Mouse (Mus musculus): ENCODE results near the gene Shroom3. TPM values are rescaled to one million over a fixed set of nuclear protein-coding genes. Genes with fewer than 3 reads are reported as not detected.

The Shroom3 gene
- polyA plus RNA-seq, 1 experiment from 2014 or later: 0.22 TPM

DNA sequence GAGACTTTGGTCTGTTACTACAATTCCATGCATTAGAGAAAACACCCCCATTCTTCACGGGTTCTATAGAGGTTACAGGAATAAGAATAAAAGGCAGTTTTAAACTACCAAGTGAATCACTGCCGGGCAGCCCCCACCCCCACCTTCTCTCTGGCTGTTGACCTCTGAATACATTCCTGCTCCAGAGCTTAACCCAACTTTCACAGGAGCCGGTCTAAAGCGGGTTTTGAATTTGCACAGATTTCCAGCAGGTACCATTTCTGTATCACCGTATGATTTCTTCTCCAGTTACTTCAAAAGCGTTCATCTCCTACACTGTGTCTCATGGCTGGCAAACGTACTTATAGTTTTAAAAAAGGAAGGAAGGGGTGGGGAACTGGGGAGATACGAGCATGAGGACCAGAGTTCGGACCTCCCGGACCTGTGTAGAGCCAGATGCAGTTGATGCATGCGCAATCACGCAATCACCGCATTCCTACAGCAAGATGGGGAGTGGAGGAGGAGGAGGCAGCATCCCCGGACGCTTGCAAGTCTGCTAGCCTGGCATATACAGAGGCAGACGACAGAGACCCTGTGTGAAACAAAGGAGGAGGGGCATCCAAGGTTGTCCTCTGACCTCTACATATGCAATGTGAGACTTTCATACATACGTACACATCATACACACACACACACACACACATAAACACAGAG, 15.7 kb downstream of the Shroom3 start:
- Histone ChIP-seq H3K27me3 (0 out of 2 replicates have a peak, but pooled peaks cover 6% of the 10 kb centered on the region), H3K4me2 (no peak overlapping the region), H3K4me3 (replicated peaks) (no peak overlapping the region), H3K36me3 (replicated peaks) (no peaks in the 10 kb centered on the region), H3K27ac (replicated peaks) (no peak overlapping the region), H3K9ac (no peak overlapping the region), H3K9me3 (replicated peaks) (no peaks in the 10 kb centered on the region), H3K4me1 (replicated peaks) (no peaks in the 10 kb centered on the region)
- 26% methylated on average over 17 of the region's 17 CpGs for WGBS (ENCODE audit: insufficient replicate concordance)
- no peak for ATAC-seq (ENCODE audit: insufficient read depth)

- 54% methylated on average over 11 of the region's 11 CpGs for WGBS (ENCODE audit: insufficient replicate concordance)
- no peak overlapping the region for H3K9ac ChIP-seq
These were observed 18.5 kb downstream of the Shroom3 start for GRCm38 (mm10) chr5:92701750-92702149.

DNA sequence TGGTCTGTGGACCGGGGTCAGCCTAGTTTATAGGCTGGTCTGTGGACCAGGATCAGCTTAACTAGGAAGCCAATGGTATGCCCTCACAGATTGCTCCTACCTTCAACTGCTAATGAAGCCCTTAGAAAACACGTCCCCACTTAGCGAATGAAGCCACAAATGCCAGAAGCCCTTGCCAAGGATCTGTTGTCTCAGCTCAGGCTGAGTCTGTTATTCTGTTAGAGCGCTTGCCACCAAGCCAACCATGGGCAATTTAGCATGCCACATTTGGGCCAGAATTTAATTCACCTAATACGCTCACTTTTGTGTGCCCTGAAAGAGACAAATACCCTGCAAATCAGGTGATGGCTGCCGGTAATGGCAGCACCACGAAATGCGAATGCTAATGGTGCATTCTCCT, 20.4 kb downstream of the Shroom3 start:
- Histone ChIP-seq H3K9ac (no peak overlapping the region), H3K4me1 (replicated peaks) (no peaks in the 10 kb centered on the region), H3K36me3 (replicated peaks) (no peaks in the 10 kb centered on the region), H3K27ac (replicated peaks) (no peak overlapping the region), H3K9me3 (replicated peaks) (no peaks in the 10 kb centered on the region), H3K4me2 (no peak overlapping the region), H3K27me3 (0 out of 2 replicates have a peak, but pooled peaks cover 6% of the 10 kb centered on the region), H3K4me3 (replicated peaks) (no peak overlapping the region)
- ATAC-seq (ENCODE audit: insufficient read depth): no peak
- 80% methylated on average over 8 of the region's 8 CpGs for whole genome bisulfite sequencing (ENCODE audit: insufficient replicate concordance)

More at GRCm38 (mm10) chr5:92701750-92702149, 18.5 kb downstream of the Shroom3 start:
- no peak overlapping the region for H3K4me2 ChIP-seq
- ATAC-seq (ENCODE audit: insufficient read depth): no peak
- H3K27me3 ChIP-seq: 0 out of 2 replicates have a peak, but pooled peaks cover 6% of the 10 kb centered on the region
- no peak overlapping the region for H3K4me3 ChIP-seq (replicated peaks)
- no peaks in the 10 kb centered on the region for H3K4me1 ChIP-seq (replicated peaks)
- no peaks in the 10 kb centered on the region for H3K9me3 ChIP-seq (replicated peaks)
- no peaks in the 10 kb centered on the region for H3K36me3 ChIP-seq (replicated peaks)
- H3K27ac ChIP-seq (replicated peaks): no peak overlapping the region

GRCm38 (mm10) chr5:92707921-92708491, 24.8 kb downstream of the Shroom3 start:
- no peak for ATAC-seq (ENCODE audit: insufficient read depth)

DNA sequence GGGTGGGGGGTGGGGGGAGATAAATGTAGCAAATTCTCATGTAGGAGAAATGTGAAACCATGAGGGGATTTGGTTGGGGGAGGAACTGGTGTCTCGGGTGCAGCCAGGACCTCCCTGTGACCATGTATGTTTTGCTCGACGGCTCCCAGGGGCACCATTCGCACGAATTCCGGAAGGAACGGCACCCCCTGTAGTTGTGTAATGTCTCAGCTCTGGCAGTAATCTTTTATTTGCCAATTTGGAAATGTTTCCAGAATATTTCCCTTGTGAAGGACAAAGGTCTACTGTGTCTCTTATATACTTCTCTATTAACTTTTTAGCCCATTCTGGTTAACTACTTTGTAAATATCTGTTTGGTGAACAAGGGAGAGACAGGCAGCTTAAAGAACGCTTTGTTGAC, 27.5 kb downstream of the Shroom3 start:
- Histone ChIP-seq H3K4me1 (replicated peaks) (peaks cover 6% of the 10 kb centered on the region; the same call in 1 of the 2 replicates), H3K36me3 (replicated peaks) (no peaks in the 10 kb centered on the region), H3K27ac (replicated peaks) (no peak overlapping the region), H3K27me3 (no peaks in the 10 kb centered on the region), H3K4me2 (no peak overlapping the region), H3K9ac (no peak overlapping the region), H3K9me3 (replicated peaks) (no peaks in the 10 kb centered on the region), H3K4me3 (replicated peaks) (no peak overlapping the region)
- WGBS (ENCODE audit: insufficient replicate concordance): 68% methylated on average over 8 of the region's 8 CpGs
- ATAC-seq (ENCODE audit: insufficient read depth): no peak

More at GRCm38 (mm10) chr5:92707921-92708491, 24.8 kb downstream of the Shroom3 start:
- no peaks in the 10 kb centered on the region for H3K27me3 ChIP-seq
- no peak overlapping the region for H3K9ac ChIP-seq
- no peaks in the 10 kb centered on the region for H3K4me1 ChIP-seq (replicated peaks)
- H3K36me3 ChIP-seq (replicated peaks): no peaks in the 10 kb centered on the region
- H3K27ac ChIP-seq (replicated peaks): no peak overlapping the region
- no peaks in the 10 kb centered on the region for H3K9me3 ChIP-seq (replicated peaks)
- H3K4me2 ChIP-seq: no peak overlapping the region
- 33% methylated on average over 7 of the region's 7 CpGs for WGBS (ENCODE audit: insufficient replicate concordance)
- no peak overlapping the region for H3K4me3 ChIP-seq (replicated peaks)

- Histone ChIP-seq H3K4me2 (no peak overlapping the region), H3K27me3 (no peaks in the 10 kb centered on the region), H3K4me3 (replicated peaks) (no peak overlapping the region), H3K9ac (no peak overlapping the region), H3K36me3 (replicated peaks) (no peaks in the 10 kb centered on the region), H3K9me3 (replicated peaks) (no peaks in the 10 kb centered on the region), H3K4me1 (replicated peaks) (peaks cover 8% of the 10 kb centered on the region; the same call in 1 of the 2 replicates), H3K27ac (replicated peaks) (no peak overlapping the region)
- no peak for ATAC-seq (ENCODE audit: insufficient read depth)
- WGBS (ENCODE audit: insufficient replicate concordance): 63% methylated on average over 5 of the region's 5 CpGs
These were observed 28.5 kb downstream of the Shroom3 start for GRCm38 (mm10) chr5:92711666-92712290.

- no peaks in the 10 kb centered on the region for H3K27me3 ChIP-seq
- no peak overlapping the region for H3K4me2 ChIP-seq
- H3K9me3 ChIP-seq (replicated peaks): no peaks in the 10 kb centered on the region
- H3K9ac ChIP-seq: no peak overlapping the region
- no peaks in the 10 kb centered on the region for H3K36me3 ChIP-seq (replicated peaks)
- no peak overlapping the region for H3K27ac ChIP-seq (replicated peaks)
- no peak overlapping the region for H3K4me3 ChIP-seq (replicated peaks)
- no peak for ATAC-seq (ENCODE audit: insufficient read depth)
- H3K4me1 ChIP-seq (replicated peaks): peaks cover 8% of the 10 kb centered on the region; the same call in 1 of the 2 replicates
- WGBS (ENCODE audit: insufficient replicate concordance): 50% methylated on average over 5 of the region's 5 CpGs
These were observed 29.6 kb downstream of the Shroom3 start for GRCm38 (mm10) chr5:92712621-92713395.

DNA sequence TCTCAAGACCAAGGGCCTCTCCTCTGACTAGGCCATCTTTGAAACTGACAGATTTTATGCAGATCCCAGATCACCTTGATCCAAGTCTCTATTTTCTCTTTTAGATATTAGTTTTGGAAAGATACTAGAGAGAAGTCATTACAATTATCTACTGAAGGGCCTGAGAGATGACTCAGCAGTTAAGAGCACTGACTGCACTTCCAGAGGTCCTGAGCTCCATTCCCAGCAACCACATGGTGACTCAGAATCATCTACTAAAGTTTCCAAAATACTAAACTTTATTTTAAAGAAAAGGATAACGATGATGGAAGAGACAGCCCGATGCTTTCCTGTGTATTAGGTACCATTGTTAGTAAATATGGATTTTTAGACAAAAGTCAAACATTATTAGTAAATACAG, 31.7 kb downstream of the Shroom3 start:
- ATAC-seq (ENCODE audit: insufficient read depth): no peak
- Histone ChIP-seq H3K27ac (replicated peaks) (no peak overlapping the region), H3K9ac (no peak overlapping the region), H3K4me1 (replicated peaks) (peaks cover 8% of the 10 kb centered on the region; the same call in 1 of the 2 replicates), H3K27me3 (no peaks in the 10 kb centered on the region), H3K4me2 (no peak overlapping the region), H3K36me3 (replicated peaks) (no peaks in the 10 kb centered on the region), H3K4me3 (replicated peaks) (no peak overlapping the region), H3K9me3 (replicated peaks) (no peaks in the 10 kb centered on the region)
- WGBS (ENCODE audit: insufficient replicate concordance): 77% methylated on average over 2 of the region's 2 CpGs

- 59% methylated on average over 11 of the region's 11 CpGs for WGBS (ENCODE audit: insufficient replicate concordance)
- Histone ChIP-seq H3K4me2 (no peak overlapping the region), H3K9ac (no peak overlapping the region), H3K4me3 (replicated peaks) (no peak overlapping the region), H3K27me3 (no peaks in the 10 kb centered on the region), H3K27ac (replicated peaks) (no peak overlapping the region), H3K36me3 (replicated peaks) (no peaks in the 10 kb centered on the region), H3K9me3 (replicated peaks) (no peaks in the 10 kb centered on the region), H3K4me1 (replicated peaks) (peaks cover 8% of the 10 kb centered on the region; the same call in 1 of the 2 replicates)
- ATAC-seq (ENCODE audit: insufficient read depth): no peak
These were observed 32.1 kb downstream of the Shroom3 start for GRCm38 (mm10) chr5:92715319-92715718.

DNA sequence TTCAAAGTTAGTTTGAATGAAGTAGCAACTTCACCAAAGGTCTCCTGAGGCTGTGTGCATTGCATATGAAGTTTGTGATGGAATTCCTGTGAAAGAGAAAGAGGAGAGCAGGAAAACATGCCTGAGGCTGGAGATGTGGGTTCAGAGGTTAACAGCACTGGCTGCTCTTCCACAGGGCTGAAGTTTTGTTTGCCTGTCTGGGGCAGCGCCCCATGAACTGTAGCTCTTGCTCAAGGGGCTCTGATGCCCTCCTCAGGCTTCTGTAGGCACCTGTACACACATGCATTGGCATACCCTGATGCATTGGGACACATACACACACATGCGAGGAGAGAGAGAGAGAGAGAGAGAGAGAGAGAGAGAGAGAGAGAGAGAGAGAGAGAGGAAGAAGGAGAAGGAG, 32.7 kb downstream of the Shroom3 start:
- H3K27ac ChIP-seq (replicated peaks): no peak overlapping the region
- H3K9ac ChIP-seq: no peak overlapping the region
- no peak for ATAC-seq (ENCODE audit: insufficient read depth)
- no peak overlapping the region for H3K4me3 ChIP-seq (replicated peaks)
- H3K36me3 ChIP-seq (replicated peaks): no peaks in the 10 kb centered on the region
- 47% methylated on average over 2 of the region's 2 CpGs for WGBS (ENCODE audit: insufficient replicate concordance)
- H3K4me1 ChIP-seq (replicated peaks): peaks cover 8% of the 10 kb centered on the region; the same call in 1 of the 2 replicates
- no peaks in the 10 kb centered on the region for H3K27me3 ChIP-seq
- H3K4me2 ChIP-seq: no peak overlapping the region
- no peaks in the 10 kb centered on the region for H3K9me3 ChIP-seq (replicated peaks)
